Mouse (Mus musculus) embryonic facial prominence, embryonic 13.5 days (tissue): Measurements from ENCODE around the gene Nfic. TPM values are rescaled to one million over a fixed set of nuclear protein-coding genes. Genes with fewer than 3 reads are reported as not detected.

Experiments used
- ATAC-seq: fragments of 200-750 bp; cut with Nextera tagmentation; 2 replicates; pipeline ENCODE4 v1.8.0; 2017; ENCODE audit warnings: low read depth; ENCODE audit not compliant: insufficient number of reproducible peaks, insufficient read depth, low FRiP score, low TSS enrichment
- H3K27ac ChIP-seq: fragments of 300-500 bp; sonication (generic); 2 replicates; pipeline ENCODE4 v1.5.1; 2015; ENCODE audit warnings: moderate library complexity, mild to moderate bottlenecking, inconsistent platforms
- H3K27me3 ChIP-seq: fragments of 300-500 bp; sonication (generic); 2 replicates; pipeline ENCODE4 v1.6.1; 2015; ENCODE audit warnings: mild to moderate bottlenecking, inconsistent platforms
- H3K36me3 ChIP-seq: fragments of 300-500 bp; sonication (generic); 2 replicates; pipeline ENCODE4 v1.6.1; 2015; ENCODE audit warnings: mild to moderate bottlenecking, inconsistent platforms
- H3K4me1 ChIP-seq: fragments of 300-500 bp; sonication (generic); 2 replicates; pipeline ENCODE4 v1.6.1; 2015; ENCODE audit warnings: inconsistent platforms
- H3K4me2 ChIP-seq: fragments of 300-500 bp; sonication (generic); 2 replicates; pipeline ENCODE4 v1.6.1; 2015; ENCODE audit warnings: moderate library complexity, mild to moderate bottlenecking, inconsistent platforms
- H3K4me3 ChIP-seq: fragments of 300-500 bp; sonication (generic); 2 replicates; pipeline ENCODE4 v1.5.1; 2015; ENCODE audit warnings: mild to moderate bottlenecking, inconsistent platforms
- H3K9ac ChIP-seq: fragments of 300-500 bp; sonication (generic); 2 replicates; pipeline ENCODE4 v1.6.1; 2015; ENCODE audit warnings: mild to moderate bottlenecking, inconsistent platforms
- H3K9me3 ChIP-seq: fragments of 300-500 bp; sonication (generic); 2 replicates; pipeline ENCODE4 v1.6.1; 2016; ENCODE audit warnings: inconsistent platforms
- WGBS: fragments of 180-500 bp; shearing (Covaris S2); methylation state at CpG from one replicate; pipeline ENCODE4 v1.1.7; 2015; ENCODE audit warnings: mixed read lengths; 5-methylcytosine and 5-hydroxymethylcytosine counted together
- polyA plus RNA-seq: library from polyadenylated mRNA; unstranded; fragments of >200 nt; fragmentation: Nextera tagmentation; extraction: Ambion mirVana; gene quantifications from 2 replicates; pipeline ENCODE4 v1.2.1, GENCODE M21; 2015

The Nfic gene
- polyA plus RNA-seq, 1 experiment from 2014 or later: 96.1 TPM

DNA sequence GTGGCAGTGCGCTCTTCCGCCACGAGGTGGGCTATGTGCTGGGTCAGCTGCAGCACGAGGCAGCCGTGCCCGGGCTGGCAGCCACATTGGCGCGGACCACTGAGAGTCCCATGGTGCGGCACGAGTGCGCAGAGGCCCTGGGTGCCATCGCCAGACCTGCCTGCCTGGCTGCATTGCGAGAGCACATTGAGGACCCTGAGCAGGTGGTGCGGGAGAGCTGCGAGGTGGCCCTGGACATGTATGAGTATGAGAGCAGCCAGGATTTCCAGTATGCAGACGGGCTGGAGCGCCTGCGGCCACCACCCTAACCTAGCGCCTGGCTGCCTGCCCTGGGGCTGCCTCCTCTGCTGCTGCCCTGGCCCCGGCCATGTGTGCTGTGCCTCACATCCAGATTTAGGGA lies 67.7 kb downstream of the Nfic start:
- no peak for ATAC-seq
- H3K36me3 ChIP-seq: peaks cover 43% of the 10 kb centered on the region
- no peak overlapping the region for H3K9ac ChIP-seq
- H3K9me3 ChIP-seq: no peaks in the 10 kb centered on the region
- no peak overlapping the region for H3K4me3 ChIP-seq
- no peak overlapping the region for H3K27ac ChIP-seq
- 95% methylated on average over 20 of the region's 20 CpGs for WGBS
- H3K4me2 ChIP-seq: no peak overlapping the region
- peaks cover 14% of the 10 kb centered on the region for H3K4me1 ChIP-seq
- no peaks in the 10 kb centered on the region for H3K27me3 ChIP-seq

DNA sequence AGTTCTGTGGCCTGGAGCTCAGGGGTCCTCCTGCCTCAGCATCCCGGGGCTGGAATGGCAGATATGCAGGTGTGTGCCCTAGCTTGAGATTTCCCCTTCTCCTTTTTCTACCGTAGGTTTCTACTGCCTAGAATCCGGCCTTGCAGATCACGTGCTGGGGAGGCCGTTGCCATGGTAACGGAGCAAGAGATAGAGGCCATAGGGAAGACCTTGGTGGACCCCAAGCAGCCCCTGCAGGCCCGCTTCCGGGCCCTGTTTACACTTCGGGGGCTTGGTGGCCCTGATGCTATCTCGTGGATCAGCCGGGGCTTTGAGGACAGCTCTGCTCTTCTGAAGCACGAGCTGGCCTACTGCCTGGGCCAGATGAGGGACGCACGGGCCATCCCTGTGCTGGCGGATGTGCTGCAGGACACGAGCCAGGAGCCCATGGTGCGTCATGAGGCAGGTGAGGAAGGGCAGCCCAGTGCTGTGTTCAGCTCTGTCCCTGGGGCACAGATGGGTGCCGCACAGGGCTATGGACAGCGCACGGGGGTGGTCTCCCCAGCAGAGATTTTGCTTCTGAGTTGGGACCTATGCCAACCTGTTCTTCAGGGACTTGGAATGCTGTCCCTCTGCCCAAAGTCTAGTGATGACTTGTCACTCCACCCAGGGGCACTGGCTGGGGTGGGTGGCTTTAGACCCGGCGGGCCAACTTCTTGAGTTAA lies 69.7 kb downstream of the Nfic start:
- H3K4me3 ChIP-seq: peak overlapping the region; percentile 94
- no peaks in the 10 kb centered on the region for H3K9me3 ChIP-seq
- H3K36me3 ChIP-seq: peaks cover 38% of the 10 kb centered on the region
- H3K4me1 ChIP-seq: peaks cover 12% of the 10 kb centered on the region
- 89% methylated on average over 22 of the region's 22 CpGs for WGBS
- H3K27ac ChIP-seq: no peak overlapping the region
- H3K27me3 ChIP-seq: no peaks in the 10 kb centered on the region
- peak overlapping the region; percentile 90; the same call in 1 of the 2 replicates for H3K9ac ChIP-seq
- peak overlapping the region; percentile 77 for H3K4me2 ChIP-seq
- ATAC-seq: no peak

GRCm38 (mm10) chr10:81384605-81384982 lies 70.8 kb downstream of the Nfic start:
- peak overlapping the region; percentile 94 for H3K4me3 ChIP-seq
- peak overlapping the region; percentile 90 for H3K9ac ChIP-seq
- under 1% methylated on average over 19 of the region's 19 CpGs for WGBS
- no peaks in the 10 kb centered on the region for H3K27me3 ChIP-seq
- H3K9me3 ChIP-seq: no peaks in the 10 kb centered on the region
- H3K4me1 ChIP-seq: peaks cover 12% of the 10 kb centered on the region
- H3K27ac ChIP-seq: peak overlapping the region; percentile 82
- peaks cover 38% of the 10 kb centered on the region for H3K36me3 ChIP-seq
- ATAC-seq: no peak
- H3K4me2 ChIP-seq: peak overlapping the region; percentile 77

- Histone ChIP-seq H3K4me3 (peak within 1 kb of the TSS; percentile 94), H3K36me3 (peaks cover 33% of the 10 kb centered on the region)
- WGBS: 8% methylated on average over 54 of the region's 54 CpGs
Measured at GRCm38 (mm10) chr10:81383802-81384604, 71.4 kb downstream of the Nfic start, which contains the start of the genes Dohh and Gm48551. Gene Dohh (plus strand): TSS chr10:81384428. Gene Gm48551 (plus strand): TSS chr10:81384466.

GRCm38 (mm10) chr10:81382039-81382438 lies 73.4 kb downstream of the Nfic start:
- ATAC-seq: no peak
- Histone ChIP-seq H3K4me3 (no peak overlapping the region), H3K27ac (no peak overlapping the region), H3K4me2 (no peak overlapping the region), H3K9me3 (no peaks in the 10 kb centered on the region), H3K9ac (0 out of 2 replicates have a peak overlapping the region, but pooled peaks have one; percentile 52), H3K27me3 (no peaks in the 10 kb centered on the region), H3K4me1 (peaks cover 24% of the 10 kb centered on the region), H3K36me3 (peaks cover 13% of the 10 kb centered on the region)
- 75% methylated on average over 5 of the region's 5 CpGs for whole genome bisulfite sequencing

More at GRCm38 (mm10) chr10:81383802-81384604, 71.4 kb downstream of the Nfic start, which contains the start of the genes Dohh and Gm48551:
- peaks cover 15% of the 10 kb centered on the region for H3K4me1 ChIP-seq
- H3K4me2 ChIP-seq: peak within 1 kb of the TSS; percentile 77
- no peaks in the 10 kb centered on the region for H3K27me3 ChIP-seq
- peak within 1 kb of the TSS; percentile 82 for H3K27ac ChIP-seq
- peak within 1 kb of the TSS; percentile 90 for H3K9ac ChIP-seq
- peak; percentile 92 for ATAC-seq
- no peaks in the 10 kb centered on the region for H3K9me3 ChIP-seq

- no peak for ATAC-seq
- no peak overlapping the region for H3K4me3 ChIP-seq
Measured at GRCm38 (mm10) chr10:81379809-81380378, 75.5 kb downstream of the Nfic start.

GRCm38 (mm10) chr10:81379183-81379553 lies 76.3 kb downstream of the Nfic start:
- peak overlapping the region; percentile 85 for H3K27ac ChIP-seq
- no peak for ATAC-seq
- H3K9me3 ChIP-seq: no peaks in the 10 kb centered on the region
- 56% methylated on average over 3 of the region's 3 CpGs for WGBS
- H3K36me3 ChIP-seq: peaks cover 17% of the 10 kb centered on the region
- H3K9ac ChIP-seq: peak overlapping the region; percentile 69
- peak overlapping the region; percentile 88 for H3K4me2 ChIP-seq
- peak overlapping the region; percentile 79 for H3K4me3 ChIP-seq
- no peaks in the 10 kb centered on the region for H3K27me3 ChIP-seq
- H3K4me1 ChIP-seq: peaks cover 30% of the 10 kb centered on the region

More at GRCm38 (mm10) chr10:81379809-81380378, 75.5 kb downstream of the Nfic start:
- Histone ChIP-seq H3K27ac (no peak overlapping the region), H3K4me2 (no peak overlapping the region), H3K36me3 (peaks cover 13% of the 10 kb centered on the region), H3K27me3 (no peaks in the 10 kb centered on the region), H3K9ac (no peak overlapping the region), H3K4me1 (peaks cover 31% of the 10 kb centered on the region), H3K9me3 (no peaks in the 10 kb centered on the region)
- WGBS: 84% methylated on average over 6 of the region's 6 CpGs

GRCm38 (mm10) chr10:81378553-81379182 lies 76.8 kb downstream of the Nfic start:
- under 1% methylated on average over 46 of the region's 46 CpGs for WGBS
- Histone ChIP-seq H3K4me2 (peak overlapping the region; percentile 88), H3K36me3 (peaks cover 22% of the 10 kb centered on the region), H3K4me1 (peaks cover 30% of the 10 kb centered on the region), H3K9me3 (no peaks in the 10 kb centered on the region), H3K27me3 (no peaks in the 10 kb centered on the region), H3K27ac (peak overlapping the region; percentile 85), H3K9ac (peak overlapping the region; percentile 69), H3K4me3 (peak overlapping the region; percentile 79)
- ATAC-seq: peak; percentile 94

GRCm38 (mm10) chr10:81377793-81378552 lies 77.5 kb downstream of the Nfic start, which contains the start of gene Fzr1:
Gene Fzr1 (minus strand): TSS chr10:81378516.
- H3K9me3 ChIP-seq: no peaks in the 10 kb centered on the region
- peaks cover 29% of the 10 kb centered on the region for H3K36me3 ChIP-seq
- peak within 1 kb of the TSS; percentile 79 for H3K4me3 ChIP-seq
- peak within 1 kb of the TSS; percentile 88 for H3K4me2 ChIP-seq
- H3K27ac ChIP-seq: peak within 1 kb of the TSS; percentile 85
- peak; percentile 21; the same call in 1 of the 2 replicates for ATAC-seq
- peaks cover 37% of the 10 kb centered on the region for H3K4me1 ChIP-seq
- under 1% methylated on average over 53 of the region's 59 CpGs for WGBS
- no peaks in the 10 kb centered on the region for H3K27me3 ChIP-seq
- peak within 1 kb of the TSS; percentile 95 for H3K9ac ChIP-seq

GRCm38 (mm10) chr10:81377362-81377664 lies 78.1 kb downstream of the Nfic start:
- H3K4me1 ChIP-seq: peaks cover 39% of the 10 kb centered on the region
- H3K36me3 ChIP-seq: peaks cover 35% of the 10 kb centered on the region
- peak overlapping the region; percentile 79 for H3K4me3 ChIP-seq
- WGBS: 55% methylated on average over 2 of the region's 2 CpGs
- peak overlapping the region; percentile 75; the same call in 1 of the 2 replicates for H3K27ac ChIP-seq
- peak overlapping the region; percentile 88 for H3K4me2 ChIP-seq
- peak overlapping the region; percentile 95 for H3K9ac ChIP-seq
- H3K27me3 ChIP-seq: no peaks in the 10 kb centered on the region
- ATAC-seq: no peak
- no peaks in the 10 kb centered on the region for H3K9me3 ChIP-seq
